Mouse (Mus musculus): ENCODE results near the gene Dhrs4.

DNA sequence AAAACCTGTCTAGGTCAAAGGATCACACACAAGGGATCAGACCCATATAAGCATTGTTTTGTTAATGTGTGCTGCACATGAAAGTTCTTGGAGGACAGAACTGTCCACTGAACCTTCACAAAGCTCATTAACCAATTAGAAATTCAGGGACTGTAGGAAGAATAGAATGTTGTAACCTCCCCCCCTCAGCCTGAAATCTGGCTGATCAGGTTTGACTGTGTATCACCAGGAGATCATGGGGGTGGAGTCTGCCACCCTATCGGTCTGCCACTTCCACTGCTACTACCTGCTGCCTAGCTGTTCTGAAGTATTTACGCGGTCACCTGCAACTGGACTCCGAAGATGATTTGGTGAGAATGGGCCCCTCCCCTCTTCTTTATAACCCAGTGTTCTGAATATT, 18.8 kb upstream of the Dhrs4 start:
- no peak for TF ChIP-seq EP300 (IDR thresholded peaks at IDR 0.05; ENCODE audit: low read depth)
- TF ChIP-seq CTCF (IDR thresholded peaks at IDR 0.05; ENCODE audit: low read depth): no peak

Measured in liver, postnatal 0 days (tissue).